In the genomic region with DNA sequence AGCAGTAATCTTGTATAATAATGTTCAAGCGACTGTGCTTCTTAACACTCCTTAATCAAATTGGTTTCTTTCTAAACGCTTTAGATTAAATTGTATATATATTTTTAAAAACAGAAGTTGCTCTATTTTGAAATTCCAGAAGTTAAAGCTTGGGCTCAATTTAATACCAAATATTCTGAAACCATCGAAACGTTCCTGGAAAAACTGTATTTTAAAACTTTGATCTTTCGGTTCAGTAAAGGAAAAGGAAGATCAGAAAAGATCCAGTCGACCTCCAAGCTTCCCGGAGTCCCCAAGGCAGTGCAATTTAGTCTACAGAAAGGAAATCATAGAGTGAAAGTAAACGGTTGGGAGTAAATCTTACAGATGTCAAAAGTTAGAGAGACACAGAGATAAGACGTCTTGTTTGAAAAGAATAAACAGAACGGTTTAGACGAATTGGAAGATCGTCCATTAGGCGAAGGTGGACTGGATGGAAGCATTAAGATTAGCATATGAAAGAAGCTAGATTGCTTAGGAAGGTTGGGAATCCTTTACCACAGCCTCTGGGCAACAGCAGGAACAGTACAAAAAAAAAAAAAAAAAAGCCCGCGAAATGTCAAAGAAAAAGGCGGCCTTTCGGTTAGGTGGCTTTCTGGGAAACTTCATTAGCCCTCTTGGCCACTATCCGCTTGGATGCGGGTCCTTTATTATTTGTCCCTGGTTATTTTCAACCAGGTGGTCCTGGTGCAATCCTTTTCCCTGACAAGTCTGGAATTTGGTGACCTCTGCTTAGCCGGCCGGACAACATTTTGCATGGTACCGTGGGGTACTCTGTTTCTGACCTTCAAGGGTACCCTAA, we compare ENCODE assay signal across 8 mouse cellular contexts. TPM values are rescaled to one million over a fixed set of nuclear protein-coding genes. Genes with fewer than 3 reads are reported as not detected.
A peak's percentile ranks its signal among the peaks of the same experiment; 100 is the strongest.
DNase-seq lines count a peak whose midpoint lies in the region; ATAC-seq and TF ChIP-seq lines count a peak whose summit lies in the region.

No protein-coding gene starts in this region.

- 3% methylated on average over 22 of the region's 22 CpGs for WGBS in heart, embryonic 16.5 days
- 1% methylated on average over 22 of the region's 22 CpGs for WGBS in forebrain, embryonic 10.5 days
- 3% methylated on average over 22 of the region's 22 CpGs for WGBS in liver, embryonic 11.5 days
- WGBS in stomach, embryonic 15.5 days: 1% methylated on average over 22 of the region's 22 CpGs

- H3K9ac ChIP-seq in heart, embryonic 16.5 days (ENCODE audit: low read length): peak overlapping the region; percentile 73
- peak overlapping the region; percentile 93 for H3K9ac ChIP-seq in ES-E14 (ENCODE audit: insufficient read depth, low read depth, low read length, poor library complexity, severe bottlenecking)
- peak overlapping the region; percentile 75 for H3K9ac ChIP-seq in liver, embryonic 11.5 days (ENCODE audit: low read depth, low read length)
- peak overlapping the region; percentile 12; the same call in 1 of the 2 replicates for H3K9ac ChIP-seq in stomach, embryonic 15.5 days

- peak overlapping the region; percentile 84 for H3K4me2 ChIP-seq in heart, embryonic 16.5 days (ENCODE audit: low read depth, low read length)
- peak overlapping the region; percentile 87 for H3K4me2 ChIP-seq in liver, embryonic 11.5 days
- H3K4me2 ChIP-seq in stomach, embryonic 15.5 days: peak overlapping the region; percentile 71

- DNase-seq in heart, postnatal 25 days (ENCODE audit: low spot score): no peak
- no peak for DNase-seq in ES-E14 (ENCODE audit: low read depth, low spot score)
- DNase-seq in forebrain, embryonic 10.5 days (ENCODE audit: extremely low spot score, low spot score): peak; percentile 46
- no peak for DNase-seq in liver, embryonic 11.5 days (ENCODE audit: low spot score)
- DNase-seq in right cerebral cortex, postnatal 10 days (ENCODE audit: low spot score in 2 of 2): no peak
- no peak for DNase-seq in frontal cortex, postnatal 36 days (ENCODE audit: low spot score in 2 of 2)

- H3K9me3 ChIP-seq in heart, embryonic 16.5 days (replicated peaks; ENCODE audit: control insufficient read depth, low read length): no peaks in the 10 kb centered on the region
- no peaks in the 10 kb centered on the region for H3K9me3 ChIP-seq in ES-E14 (ENCODE audit: control insufficient read depth, insufficient read depth, low read depth, low read length)
- H3K9me3 ChIP-seq in forebrain, embryonic 10.5 days: no peaks in the 10 kb centered on the region
- H3K9me3 ChIP-seq in liver, embryonic 11.5 days (ENCODE audit: control insufficient read depth, low read length): no peaks in the 10 kb centered on the region
- H3K9me3 ChIP-seq in stomach, embryonic 15.5 days: no peaks in the 10 kb centered on the region

- intact Hi-C loops in heart, postnatal 25 days (cut with DNase I): loop anchor here (5.0 kb wide), 2 partner anchors 1544 to 1829 kb away; partner anchors contain the start of genes Hist1h2ag, Hist1h2bj and Hist1h4i

- H3K27me3 ChIP-seq in heart, embryonic 16.5 days (ENCODE audit: control insufficient read depth, insufficient read depth, low read length): no peaks in the 10 kb centered on the region
- H3K27me3 ChIP-seq in forebrain, embryonic 10.5 days (ENCODE audit: poor library complexity, severe bottlenecking): no peaks in the 10 kb centered on the region
- H3K27me3 ChIP-seq in liver, embryonic 11.5 days (replicated peaks; ENCODE audit: control insufficient read depth, insufficient read depth, low read length): no peaks in the 10 kb centered on the region
- no peaks in the 10 kb centered on the region for H3K27me3 ChIP-seq in stomach, embryonic 15.5 days (replicated peaks)

- ATAC-seq in heart, embryonic 16.5 days (replicated peaks; ENCODE audit: extremely low read depth, insufficient read depth, low FRiP score): no peak
- no peak for ATAC-seq in liver, embryonic 11.5 days (replicated peaks; ENCODE audit: low FRiP score)
- no peak for ATAC-seq in stomach, embryonic 15.5 days (ENCODE audit: insufficient read depth, low FRiP score, low read depth)

- peak overlapping the region; percentile 92 for H3K27ac ChIP-seq in heart, embryonic 16.5 days (ENCODE audit: low read length)
- H3K27ac ChIP-seq in ES-E14 (ENCODE audit: insufficient read depth, low read depth, low read length, poor library complexity, severe bottlenecking): peak overlapping the region; percentile 99
- H3K27ac ChIP-seq in forebrain, embryonic 10.5 days: peak overlapping the region; percentile 94
- H3K27ac ChIP-seq in liver, embryonic 11.5 days (ENCODE audit: low read depth, low read length): peak overlapping the region; percentile 100
- H3K27ac ChIP-seq in stomach, embryonic 15.5 days: peak overlapping the region; percentile 96

- in situ Hi-C loops in ES-E14 (cut with MboI; ENCODE audit: low sequenced_read_pairs in 2 of 2, unreplicated experiment in 2 of 2): no loop called here

- peak overlapping the region; percentile 62 for H3K4me3 ChIP-seq in heart, embryonic 16.5 days (ENCODE audit: low read length)
- peak overlapping the region; percentile 55 to 65 for H3K4me3 ChIP-seq in ES-E14 (ENCODE audit: insufficient read depth in 1 of 2, low read depth in 1 of 2, low read length in 2 of 2, poor library complexity in 1 of 2, severe bottlenecking in 1 of 2)
- H3K4me3 ChIP-seq in forebrain, embryonic 10.5 days: peak overlapping the region; percentile 55
- H3K4me3 ChIP-seq in liver, embryonic 11.5 days (ENCODE audit: low read depth, low read length): peak overlapping the region; percentile 43
- H3K4me3 ChIP-seq in stomach, embryonic 15.5 days (replicated peaks): peak overlapping the region; percentile 32

- no peaks in the 10 kb centered on the region for H3K36me3 ChIP-seq in heart, embryonic 16.5 days (ENCODE audit: control insufficient read depth, insufficient read depth)
- no peaks in the 10 kb centered on the region for H3K36me3 ChIP-seq in ES-E14 (ENCODE audit: control insufficient read depth, insufficient read depth, low read length, poor library complexity, severe bottlenecking)
- no peaks in the 10 kb centered on the region for H3K36me3 ChIP-seq in forebrain, embryonic 10.5 days (replicated peaks)
- no peaks in the 10 kb centered on the region for H3K36me3 ChIP-seq in liver, embryonic 11.5 days (ENCODE audit: control insufficient read depth, insufficient read depth, low read length)
- H3K36me3 ChIP-seq in stomach, embryonic 15.5 days: no peaks in the 10 kb centered on the region

- peaks cover 13% of the 10 kb centered on the region for H3K4me1 ChIP-seq in heart, embryonic 16.5 days (ENCODE audit: control insufficient read depth, insufficient read depth, low read length)
- peaks cover 0 to 10% of the 10 kb centered on the region in 2 experiments; a peak in 2 of 4 replicates for H3K4me1 ChIP-seq in ES-E14 (ENCODE audit: control insufficient read depth in 2 of 2, insufficient read depth in 2 of 2, low read length in 2 of 2, poor library complexity in 1 of 2)
- peaks cover 45% of the 10 kb centered on the region for H3K4me1 ChIP-seq in forebrain, embryonic 10.5 days
- peaks cover 28% of the 10 kb centered on the region for H3K4me1 ChIP-seq in liver, embryonic 11.5 days (replicated peaks; ENCODE audit: control insufficient read depth, insufficient read depth, low read length)
- H3K4me1 ChIP-seq in stomach, embryonic 15.5 days: peaks cover 10% of the 10 kb centered on the region; the same call in 1 of the 2 replicates

TF ChIP-seq in ES-E14, 5 proteins besides CTCF, POLR2A, EP300 and RAD21 (continues in another document):
- TF ChIP-seq CHD2 (IDR thresholded peaks at IDR 0.05; ENCODE audit: low read depth, low read length) (no peak), ZC3H11A (IDR thresholded peaks at IDR 0.05; ENCODE audit: borderline replicate concordance, low read depth, low read length) (no peak)

RNA-seq across cellular contexts. Expression of gene Hist1h4d, which starts 4.9 kb away (rescaled TPM):
- polyA plus RNA-seq in heart, embryonic 16.5 days (2015; fragmentation: Nextera tagmentation; extraction: Ambion mirVana): 48.7 and 49.1 TPM in 2 replicates
- total RNA-seq in heart, postnatal 25 days (2021): 10 to 100 TPM; 54.4 to 63.1 TPM
- 713 and 869 TPM in 2 replicates for total RNA-seq in ES-E14 (2012; rRNA removed)
- polyA plus RNA-seq in forebrain, embryonic 10.5 days (2016; fragmentation: Nextera tagmentation; extraction: Ambion mirVana): 112 and 119 TPM in 2 replicates
- 92.8 and 99.3 TPM in 2 replicates for polyA plus RNA-seq in liver, embryonic 11.5 days (2014; fragmentation: Nextera tagmentation; extraction: Ambion mirVana)
- polyA plus RNA-seq in stomach, embryonic 15.5 days (2015; fragmentation: Nextera tagmentation; extraction: Ambion mirVana): 117 and 130 TPM in 2 replicates

RNA-seq across cellular contexts. Expression of gene Hist1h3d, which starts 10.8 kb away (rescaled TPM):
- polyA plus RNA-seq in heart, embryonic 16.5 days (2015; fragmentation: Nextera tagmentation; extraction: Ambion mirVana): 1.4 and 1.8 TPM in 2 replicates
- total RNA-seq in heart, postnatal 25 days (2021): 1 to 10 TPM; 3.4 to 3.6 TPM
- 80.2 and 103 TPM in 2 replicates for total RNA-seq in ES-E14 (2012; rRNA removed)
- polyA plus RNA-seq in forebrain, embryonic 10.5 days (2016; fragmentation: Nextera tagmentation; extraction: Ambion mirVana): 7.1 and 7.2 TPM in 2 replicates
- 7.7 and 8.5 TPM in 2 replicates for polyA plus RNA-seq in liver, embryonic 11.5 days (2014; fragmentation: Nextera tagmentation; extraction: Ambion mirVana)
- polyA plus RNA-seq in stomach, embryonic 15.5 days (2015; fragmentation: Nextera tagmentation; extraction: Ambion mirVana): 5.7 and 7.9 TPM in 2 replicates

RNA-seq across cellular contexts. Expression of gene Hist1h2ad, which starts 12.1 kb away (rescaled TPM):
- 1.2 and 1.8 TPM in 2 replicates for polyA plus RNA-seq in heart, embryonic 16.5 days (2015; fragmentation: Nextera tagmentation; extraction: Ambion mirVana)
- 1 to 10 TPM; 2.4 to 4.8 TPM for total RNA-seq in heart, postnatal 25 days (2021)
- 1,000 and 1,148 TPM in 2 replicates for total RNA-seq in ES-E14 (2012; rRNA removed)
- polyA plus RNA-seq in forebrain, embryonic 10.5 days (2016; fragmentation: Nextera tagmentation; extraction: Ambion mirVana): 1.5 TPM in 2 replicates
- 0.84 and 0.92 TPM in 2 replicates for polyA plus RNA-seq in liver, embryonic 11.5 days (2014; fragmentation: Nextera tagmentation; extraction: Ambion mirVana)
- polyA plus RNA-seq in stomach, embryonic 15.5 days (2015; fragmentation: Nextera tagmentation; extraction: Ambion mirVana): 2.4 and 3.4 TPM in 2 replicates

RNA-seq across cellular contexts. Expression of gene Hist1h2bf, which starts 12.3 kb away (rescaled TPM):
- 0.37 and 2.4 TPM in 2 replicates for polyA plus RNA-seq in heart, embryonic 16.5 days (2015; fragmentation: Nextera tagmentation; extraction: Ambion mirVana)
- total RNA-seq in heart, postnatal 25 days (2021): 10 to 100 TPM; 16.8 to 17.6 TPM
- 677 and 970 TPM in 2 replicates for total RNA-seq in ES-E14 (2012; rRNA removed)
- 5.8 and 6.9 TPM in 2 replicates for polyA plus RNA-seq in forebrain, embryonic 10.5 days (2016; fragmentation: Nextera tagmentation; extraction: Ambion mirVana)
- polyA plus RNA-seq in liver, embryonic 11.5 days (2014; fragmentation: Nextera tagmentation; extraction: Ambion mirVana): 1.8 TPM in 2 replicates
- 3.5 and 3.8 TPM in 2 replicates for polyA plus RNA-seq in stomach, embryonic 15.5 days (2015; fragmentation: Nextera tagmentation; extraction: Ambion mirVana)

RNA-seq across cellular contexts. Expression of gene Hist1h2bg, which starts 15.1 kb away (rescaled TPM):
- polyA plus RNA-seq in heart, embryonic 16.5 days (2015; fragmentation: Nextera tagmentation; extraction: Ambion mirVana): 4.2 and 5.1 TPM in 2 replicates
- 10 to 100 TPM; 28.4 to 48.1 TPM for total RNA-seq in heart, postnatal 25 days (2021)
- total RNA-seq in ES-E14 (2012; rRNA removed): 1,383 and 2,074 TPM in 2 replicates
- 6.4 and 6.7 TPM in 2 replicates for polyA plus RNA-seq in forebrain, embryonic 10.5 days (2016; fragmentation: Nextera tagmentation; extraction: Ambion mirVana)
- 5.7 and 6.3 TPM in 2 replicates for polyA plus RNA-seq in liver, embryonic 11.5 days (2014; fragmentation: Nextera tagmentation; extraction: Ambion mirVana)
- polyA plus RNA-seq in stomach, embryonic 15.5 days (2015; fragmentation: Nextera tagmentation; extraction: Ambion mirVana): 11.7 and 17.0 TPM in 2 replicates

Comparison
In these comparisons a context has a peak if more than half of its experiments do, and no peak if none do; other contexts are left out.
1. H3K9ac ChIP-seq: peak in every context shown above with its lines; median percentile 93 in ES-E14; 75 in liver, embryonic 11.5 days; 73 in heart, embryonic 16.5 days; 12 in stomach, embryonic 15.5 days.